Mouse (Mus musculus): ENCODE data around the gene Arl8a.

The Arl8a gene

GRCm38 (mm10) chr1:135133678-135134435, 12.8 kb upstream of the Arl8a start:
- DNase-seq (ENCODE audit: low read depth): peak; percentile 85

DNA sequence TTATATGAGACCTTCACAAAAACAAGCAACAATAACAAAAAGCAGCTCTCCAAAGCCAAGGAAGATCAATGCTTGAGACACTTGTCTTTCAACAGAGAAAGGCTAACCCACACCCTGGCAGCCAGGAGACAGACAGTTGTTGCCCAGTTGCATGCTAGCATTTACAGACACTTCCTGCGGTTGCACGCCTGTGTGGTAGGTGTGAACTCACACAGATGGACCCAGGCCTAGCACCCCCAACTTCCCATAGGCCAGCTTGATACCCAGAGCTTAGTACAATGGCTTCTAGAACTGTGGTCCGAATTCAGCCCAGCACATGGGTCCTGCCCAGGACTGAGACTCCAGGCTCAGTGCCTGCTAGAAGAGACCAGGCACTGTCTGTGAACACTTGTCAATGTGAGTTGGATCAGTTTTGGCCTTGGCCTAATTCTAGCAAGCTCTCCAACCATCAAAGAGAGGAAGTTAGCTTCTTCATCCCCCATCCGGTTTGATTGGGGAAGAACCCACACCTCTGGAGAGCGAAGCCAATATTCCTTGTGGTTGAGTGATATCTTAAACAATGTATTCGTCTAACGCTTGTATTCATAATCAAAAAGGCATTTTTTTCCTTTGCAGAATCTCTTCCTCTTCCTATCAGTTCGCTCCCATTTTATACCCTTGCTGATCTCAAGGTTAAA, 11.4 kb upstream of the Arl8a start:
- DNase-seq (ENCODE audit: low read depth): no peak

DNA sequence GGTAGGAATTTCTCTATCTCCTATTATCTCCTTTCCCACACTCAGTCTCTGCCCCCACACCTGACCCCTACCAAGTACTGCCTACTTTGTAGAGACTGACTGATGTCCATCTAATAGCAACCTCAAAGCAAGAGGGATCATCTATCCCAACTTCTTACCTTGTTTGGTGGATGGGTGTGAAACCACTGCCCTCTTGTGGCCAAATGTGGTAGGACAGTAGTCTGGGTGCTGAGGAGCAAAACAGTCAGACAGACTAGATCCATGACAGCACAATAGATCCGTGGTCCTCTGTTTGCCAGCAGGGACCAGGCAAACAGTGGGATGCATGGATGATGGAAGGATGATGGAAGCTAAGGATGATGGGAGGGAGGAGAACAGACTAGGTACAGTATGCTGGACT, 10.1 kb upstream of the Arl8a start:
- peak; percentile 88 for DNase-seq (ENCODE audit: low read depth)

DNA sequence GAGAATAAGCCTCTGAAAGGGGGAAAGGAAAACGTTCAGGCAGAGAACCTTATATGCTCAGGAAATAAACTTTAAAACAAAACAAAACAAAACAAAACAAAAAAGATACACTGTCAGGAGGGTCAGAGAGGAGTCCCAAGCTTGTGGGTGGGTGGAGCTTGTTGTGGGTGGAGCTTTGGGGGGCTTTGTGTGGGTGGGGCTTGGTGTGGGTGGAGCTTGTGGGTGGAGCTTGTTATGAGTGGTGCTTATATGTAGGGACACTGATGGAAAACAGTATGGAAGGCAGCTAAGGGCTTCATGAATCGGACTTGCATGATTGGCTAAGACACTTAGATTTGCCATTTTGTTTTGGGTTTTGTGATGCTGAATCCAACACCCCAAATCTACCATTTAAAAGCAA, 6.7 kb upstream of the Arl8a start:
- peak; percentile 68 for DNase-seq (ENCODE audit: low read depth)

GRCm38 (mm10) chr1:135142452-135142851, 4.2 kb upstream of the Arl8a start:
- no peak for DNase-seq (ENCODE audit: low read depth)

- no peak for DNase-seq (ENCODE audit: low read depth)
Measured at GRCm38 (mm10) chr1:135143940-135144339, 2.7 kb upstream of the Arl8a start.

DNA sequence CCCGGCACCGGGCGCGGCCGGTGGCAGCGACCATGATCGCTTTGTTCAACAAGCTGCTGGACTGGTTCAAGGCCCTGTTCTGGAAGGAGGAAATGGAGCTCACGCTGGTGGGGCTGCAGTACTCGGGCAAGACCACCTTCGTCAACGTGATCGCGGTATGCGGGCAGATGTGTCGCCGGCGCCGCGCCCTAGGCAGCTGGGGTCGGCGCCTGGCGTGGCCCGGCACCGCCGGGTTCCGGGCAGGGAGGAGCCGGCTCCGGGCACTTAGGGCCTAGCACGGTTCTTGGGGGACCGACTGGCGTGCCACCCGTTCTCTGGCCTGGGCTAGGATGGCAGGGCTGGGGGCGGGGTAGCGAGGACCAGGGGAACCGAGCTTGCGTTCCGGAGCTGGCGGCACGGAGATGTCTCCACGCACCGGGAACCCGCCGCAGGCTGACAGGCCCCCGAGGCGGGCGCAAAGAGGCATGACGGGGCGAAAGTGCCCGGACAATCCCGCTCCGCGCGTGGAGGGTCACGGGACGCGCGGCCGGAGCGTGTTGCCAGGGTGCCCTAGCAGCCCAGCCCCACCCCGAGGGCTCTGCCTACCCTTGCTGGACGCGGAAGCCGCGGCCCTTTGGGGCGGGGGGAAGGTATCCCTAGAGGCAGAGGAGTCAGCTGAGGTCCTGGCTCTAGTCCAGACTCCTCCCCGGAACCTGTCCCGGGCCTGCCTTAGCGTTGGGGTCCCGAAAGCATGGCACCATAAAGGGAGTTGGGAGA, 500 bp downstream of the Arl8a start:
- peak; percentile 94 for DNase-seq (ENCODE audit: low read depth)

DNA sequence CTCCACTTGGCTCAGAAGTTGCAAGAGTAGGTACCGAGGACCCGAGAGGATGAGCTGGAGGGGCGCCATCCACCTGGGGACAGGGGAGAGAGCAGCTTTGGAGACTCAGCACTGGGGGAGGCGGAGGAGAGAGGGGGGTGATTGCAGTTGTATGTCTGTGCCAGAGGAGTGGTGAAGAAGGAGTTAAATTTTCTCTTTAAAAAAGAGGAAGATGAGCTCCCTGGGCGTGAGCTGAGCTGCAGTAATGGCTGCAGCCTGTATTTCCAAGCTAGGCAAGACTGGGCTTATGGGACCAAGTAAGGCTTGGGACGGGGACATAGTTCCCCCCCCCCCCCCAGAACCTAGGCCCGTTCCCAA, 1.1 kb downstream of the Arl8a start:
- peak; percentile 86 for DNase-seq (ENCODE audit: low read depth)

DNA sequence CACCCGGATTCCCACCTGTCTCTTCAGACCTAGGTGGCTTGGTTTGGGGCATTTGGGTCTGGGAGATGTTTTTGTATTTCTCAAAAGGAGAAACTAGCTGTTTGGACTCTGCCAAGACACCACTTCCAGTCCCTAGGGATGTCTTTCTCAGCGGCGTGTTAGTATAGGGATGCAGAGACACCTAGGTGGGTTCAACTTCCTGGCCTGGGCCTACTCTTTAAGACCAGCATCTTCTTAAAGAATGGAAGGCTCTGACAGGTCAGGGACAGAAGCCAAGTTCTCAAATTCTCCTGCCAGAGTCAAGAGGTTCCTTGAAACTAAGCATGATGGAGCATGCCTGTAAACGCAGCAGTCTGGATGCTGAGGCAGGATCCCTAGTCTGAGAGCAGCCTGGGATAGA, 1.9 kb downstream of the Arl8a start:
- no peak for DNase-seq (ENCODE audit: low read depth)

- no peak for DNase-seq (ENCODE audit: low read depth)
Measured at GRCm38 (mm10) chr1:135148996-135149395, 2.4 kb downstream of the Arl8a start.

- DNase-seq (ENCODE audit: low read depth): no peak
Measured at GRCm38 (mm10) chr1:135154011-135154410, 7.4 kb downstream of the Arl8a start.

DNA sequence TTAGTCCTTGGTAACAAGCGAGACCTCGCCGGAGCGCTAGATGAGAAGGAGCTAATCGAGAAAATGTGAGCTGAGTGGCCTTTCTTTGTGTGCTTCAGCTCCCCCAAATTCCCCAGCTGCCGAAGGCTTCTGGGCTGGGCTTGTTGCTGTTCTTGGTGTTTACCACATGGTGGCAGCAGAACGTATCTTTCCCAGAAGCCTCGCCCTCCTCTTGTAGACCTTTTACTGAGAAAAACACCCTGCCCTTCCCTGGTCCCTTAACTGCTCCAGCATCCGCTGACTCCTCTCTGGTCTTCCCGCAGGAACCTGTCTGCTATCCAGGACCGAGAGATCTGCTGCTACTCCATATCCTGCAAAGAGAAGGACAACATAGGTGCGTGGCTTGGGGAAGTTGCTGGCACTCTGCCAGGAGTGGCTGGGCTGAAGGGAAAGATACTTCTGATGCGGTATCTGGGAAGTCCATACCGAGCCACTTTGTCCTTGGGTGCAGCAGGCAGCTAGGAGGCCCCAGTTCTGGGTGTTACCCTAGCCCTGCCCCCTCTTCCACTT, 7.9 kb downstream of the Arl8a start:
- peak; percentile 83 for DNase-seq (ENCODE audit: low read depth)

DNA sequence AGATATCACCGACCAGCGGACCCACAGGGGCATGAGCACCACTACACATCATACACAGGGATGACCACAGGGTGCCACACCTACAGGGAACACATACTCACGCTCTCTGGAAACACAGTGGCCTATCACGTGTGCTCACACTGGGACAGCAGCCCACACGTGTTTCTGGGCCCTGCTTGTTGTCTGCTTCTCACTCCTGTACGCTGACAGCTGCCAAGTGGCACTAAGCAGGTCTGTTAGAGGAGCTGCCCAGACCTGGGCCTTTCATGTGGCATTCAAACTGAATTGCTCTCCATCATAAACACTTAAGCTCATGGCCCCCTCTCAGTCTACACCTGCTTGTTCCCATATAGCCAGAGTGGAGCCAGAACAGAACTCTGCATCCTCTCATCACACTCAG, 9.7 kb downstream of the Arl8a start:
- DNase-seq (ENCODE audit: low read depth): no peak

DNA sequence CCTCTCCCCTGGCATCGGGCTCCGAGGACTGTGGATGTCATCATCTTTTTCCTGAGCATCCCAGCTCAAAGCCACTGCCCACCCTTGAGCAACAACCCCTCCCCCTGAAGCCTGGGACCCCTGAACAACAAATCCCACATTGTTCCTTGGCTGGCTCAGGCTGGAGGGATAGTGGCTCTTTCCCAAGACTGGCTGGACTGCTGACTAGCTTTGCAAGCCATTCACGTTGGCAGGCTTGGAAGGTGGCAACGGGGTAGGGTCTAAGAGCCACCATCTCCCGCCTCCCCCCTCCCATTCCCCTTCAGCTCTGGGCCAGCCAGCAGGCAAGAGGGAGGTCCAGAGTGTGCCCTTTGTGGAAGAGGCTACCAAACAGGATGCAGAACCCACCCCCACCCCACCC, 12.0 kb downstream of the Arl8a start:
- DNase-seq (ENCODE audit: low read depth): no peak

DNA sequence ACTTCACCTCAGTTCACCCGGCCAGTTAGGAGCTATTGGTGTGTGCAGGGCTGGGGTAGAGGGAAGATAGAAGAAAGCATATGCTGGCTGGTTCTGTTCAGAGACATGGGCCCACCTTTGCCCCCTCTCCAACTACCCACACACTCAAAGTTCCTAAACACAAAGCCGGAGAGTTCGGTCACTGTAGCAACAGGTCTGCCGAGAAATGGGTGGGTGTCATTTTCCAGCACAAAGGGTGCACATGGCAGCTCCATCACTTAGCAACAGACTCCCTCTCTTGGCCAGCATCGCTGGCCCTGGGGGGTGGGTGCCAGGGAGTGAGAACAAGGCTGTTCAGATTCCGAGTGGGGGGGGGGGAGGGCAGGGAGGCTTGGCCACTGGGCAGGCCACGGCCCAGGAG, 12.4 kb downstream of the Arl8a start:
- no peak for DNase-seq (ENCODE audit: low read depth)

GRCm38 (mm10) chr1:135159556-135160123, 13.0 kb downstream of the Arl8a start:
- no peak for DNase-seq (ENCODE audit: low read depth)

- no peak for DNase-seq (ENCODE audit: low read depth)
Measured at GRCm38 (mm10) chr1:135160411-135161050, 13.9 kb downstream of the Arl8a start.

GRCm38 (mm10) chr1:135162720-135163119, 16.1 kb downstream of the Arl8a start:
- no peak for DNase-seq (ENCODE audit: low read depth)

DNA sequence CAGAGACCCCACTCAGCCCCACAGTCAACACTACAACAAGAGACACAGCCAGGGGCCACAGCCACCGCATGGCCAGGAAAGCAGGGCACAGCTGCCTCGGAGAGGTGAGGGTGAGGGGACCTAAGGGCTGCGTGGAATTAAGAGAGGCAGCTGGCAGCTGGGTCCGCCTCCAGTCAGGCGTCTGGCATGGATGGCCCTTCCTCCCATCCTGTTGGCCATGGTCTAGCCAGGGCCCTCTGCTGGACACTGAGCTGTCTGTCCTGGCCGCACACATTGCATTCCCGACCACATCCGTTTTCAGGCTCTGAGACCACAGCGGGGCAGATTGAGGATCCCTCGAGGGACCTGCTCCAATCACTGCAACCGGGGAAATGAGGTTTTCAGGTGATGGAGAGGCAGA, 20.8 kb downstream of the Arl8a start, which contains the start of gene Gpr37l1:
Gene Gpr37l1, minus strand, starts transcription at position 247 of the 400 bp plus-strand sequence.
- peak; percentile 63 for DNase-seq (ENCODE audit: low read depth)

GRCm38 (mm10) chr1:135168453-135169200, 22.0 kb downstream of the Arl8a start:
- no peak for DNase-seq (ENCODE audit: low read depth)

Data from 416B (cell line).